Mouse (Mus musculus) MEL (cell line): Measurements from ENCODE around the gene Tmed10. TPM values are rescaled to one million over a fixed set of nuclear protein-coding genes. Genes with fewer than 3 reads are reported as not detected.

Experiments used
- DNase-seq: peaks from one replicate; pipeline ENCODE4 v3.0.0; 2011; ENCODE audit warnings: low read depth, low spot score
- H3K27ac ChIP-seq: 2 replicates; pipeline ENCODE4 v1.5.1; 2012; ENCODE audit warnings: low read depth, mild to moderate bottlenecking, control low read depth, low read length, moderate library complexity; ENCODE audit not compliant: control insufficient read depth
- H3K27me3 ChIP-seq, 2 experiments: fragments of 150-350 bp in 1 of 2; sonication (generic) in 1 of 2; 2 replicates each; pipeline ENCODE4 v1.6.1; 2012; ENCODE audit warnings: low read length in 2 of 2, mild to moderate bottlenecking in 2 of 2, improper control_type of control experiment in 1 of 2, moderate library complexity in 1 of 2; ENCODE audit not compliant: insufficient read depth in 2 of 2, control insufficient read depth in 1 of 2
- H3K36me3 ChIP-seq, 2 experiments: 2 replicates each; pipeline ENCODE4 v1.6.1; 2012 to 2014; ENCODE audit warnings: low read length in 2 of 2, improper control_type of control experiment in 1 of 2, inconsistent platforms in 1 of 2, mild to moderate bottlenecking in 1 of 2; ENCODE audit not compliant: insufficient read depth in 2 of 2, control insufficient read depth in 1 of 2
- H3K4me1 ChIP-seq, 2 experiments: fragments of 150-350 bp in 1 of 2; sonication (generic) in 1 of 2; 2 replicates each; pipeline ENCODE4 v1.6.1; 2012; ENCODE audit warnings: low read length in 2 of 2, improper control_type of control experiment in 1 of 2, mild to moderate bottlenecking in 1 of 2; ENCODE audit not compliant: insufficient read depth in 2 of 2, control insufficient read depth in 1 of 2
- H3K4me3 ChIP-seq, 2 experiments: fragments of 150-350 bp in 1 of 2; sonication (generic) in 1 of 2; 2 replicates each; pipeline ENCODE4 v1.5.1; 2012; ENCODE audit warnings: low read depth in 2 of 2, low read length in 2 of 2, mild to moderate bottlenecking in 2 of 2, moderate library complexity in 2 of 2, control low read depth in 1 of 2, improper control_type of control experiment in 1 of 2; ENCODE audit not compliant: control insufficient read depth in 1 of 2, insufficient read depth in 1 of 2
- H3K79me2 ChIP-seq: 2 replicates; pipeline ENCODE4 v1.6.1; 2012; ENCODE audit warnings: mild to moderate bottlenecking, low read length, moderate library complexity; ENCODE audit not compliant: control insufficient read depth, poor library complexity, insufficient read depth
- H3K9ac ChIP-seq: 2 replicates; pipeline ENCODE4 v1.6.1; 2012; ENCODE audit warnings: low read depth, mild to moderate bottlenecking, control low read depth, low read length, moderate library complexity; ENCODE audit not compliant: control insufficient read depth, poor library complexity, severe bottlenecking
- H3K9me3 ChIP-seq: fragments of 150-350 bp; sonication (generic); replicated peaks from 2 replicates; pipeline ENCODE4 v1.6.1; 2012; ENCODE audit warnings: mild to moderate bottlenecking, low read length, improper control_type of control experiment, moderate library complexity; ENCODE audit not compliant: insufficient read depth
- BHLHE40 ChIP-seq: IDR thresholded peaks from 2 replicates; pipeline ENCODE4 v1.6.1; 2012; ENCODE audit warnings: low read depth, mild to moderate bottlenecking, inconsistent platforms, low read length, improper control_type of control experiment, borderline replicate concordance
- CHD1 ChIP-seq: IDR thresholded peaks from 2 replicates; pipeline ENCODE4 v1.6.1; 2012; ENCODE audit warnings: low read depth, mild to moderate bottlenecking, inconsistent platforms, low read length, improper control_type of control experiment
- CHD2 ChIP-seq: IDR thresholded peaks from 2 replicates; pipeline ENCODE4 v1.6.1; 2011; ENCODE audit warnings: low read length, improper control_type of control experiment
- CTCF ChIP-seq, 3 experiments: IDR thresholded peaks in 2 of 3; conservative IDR thresholded peaks in 1 of 3; 2 replicates each; pipeline ENCODE4 v1.5.1; 2011 to 2012; ENCODE audit warnings: low read length in 3 of 3, low read depth in 2 of 3, mild to moderate bottlenecking in 2 of 3, improper control_type of control experiment in 1 of 3, inconsistent platforms in 1 of 3, mixed read lengths in 1 of 3, moderate library complexity in 1 of 3; ENCODE audit not compliant: control insufficient read depth in 1 of 3, insufficient read depth in 1 of 3, poor library complexity in 1 of 3, severe bottlenecking in 1 of 3
- E2F4 ChIP-seq: IDR thresholded peaks from 2 replicates; pipeline ENCODE4 v1.6.1; 2011; ENCODE audit warnings: low read depth, low read length, improper control_type of control experiment, borderline replicate concordance
- EP300 ChIP-seq, 2 experiments: IDR thresholded peaks; 2 replicates each; pipeline ENCODE4 v1.6.1; 2011; ENCODE audit warnings: improper control_type of control experiment in 2 of 2, low read length in 2 of 2, low read depth in 1 of 2, mild to moderate bottlenecking in 1 of 2
- ETS1 ChIP-seq: IDR thresholded peaks from 2 replicates; pipeline ENCODE4 v1.6.1; 2012; ENCODE audit warnings: low read depth, mild to moderate bottlenecking, inconsistent platforms, low read length, improper control_type of control experiment, moderate library complexity
- GABPA ChIP-seq: IDR thresholded peaks from 2 replicates; pipeline ENCODE4 v1.6.1; 2012; ENCODE audit warnings: low read depth, mild to moderate bottlenecking, inconsistent platforms, low read length, improper control_type of control experiment, moderate library complexity
- JUND ChIP-seq: IDR thresholded peaks from 2 replicates; pipeline ENCODE4 v1.6.1; 2011; ENCODE audit warnings: low read depth, mild to moderate bottlenecking, improper control_type of control experiment, low read length
- KAT2A ChIP-seq: conservative IDR thresholded peaks from 2 replicates; pipeline ENCODE4 v1.6.1; 2012; ENCODE audit warnings: low read depth, low read length, improper control_type of control experiment, inconsistent platforms
- MAFK ChIP-seq: IDR thresholded peaks from 2 replicates; pipeline ENCODE4 v1.6.1; 2011; ENCODE audit warnings: low read depth, mild to moderate bottlenecking, low read length, improper control_type of control experiment, borderline replicate concordance
- MAZ ChIP-seq: IDR thresholded peaks from 2 replicates; pipeline ENCODE4 v1.6.1; 2012; ENCODE audit warnings: low read depth, mild to moderate bottlenecking, inconsistent platforms, low read length, improper control_type of control experiment
- MXI1 ChIP-seq: IDR thresholded peaks from 2 replicates; pipeline ENCODE4 v1.6.1; 2011; ENCODE audit warnings: mild to moderate bottlenecking, low read depth, low read length, improper control_type of control experiment
- MYC ChIP-seq: IDR thresholded peaks from 2 replicates; pipeline ENCODE4 v1.6.1; 2011; ENCODE audit warnings: low read depth, mild to moderate bottlenecking, low read length, improper control_type of control experiment, moderate library complexity
- NELFE ChIP-seq: IDR thresholded peaks from 2 replicates; pipeline ENCODE4 v1.6.1; 2011; ENCODE audit warnings: low read depth, low read length, improper control_type of control experiment
- NRF1 ChIP-seq: IDR thresholded peaks from 2 replicates; pipeline ENCODE4 v1.6.1; 2014; ENCODE audit warnings: low read depth, mild to moderate bottlenecking, inconsistent platforms, low read length, improper control_type of control experiment, moderate library complexity; ENCODE audit not compliant: poor library complexity, insufficient read depth, severe bottlenecking
- POLR2AphosphoS2 ChIP-seq: IDR thresholded peaks from 2 replicates; pipeline ENCODE4 v1.6.1; 2011; ENCODE audit warnings: low read length, improper control_type of control experiment
- RAD21 ChIP-seq: IDR thresholded peaks from 2 replicates; pipeline ENCODE4 v1.6.1; 2011; ENCODE audit warnings: mild to moderate bottlenecking, low read depth, low read length, improper control_type of control experiment
- SMC3 ChIP-seq: IDR thresholded peaks from 2 replicates; pipeline ENCODE4 v1.6.1; 2011; ENCODE audit warnings: low read depth, low read length, improper control_type of control experiment
- TAL1 ChIP-seq: IDR thresholded peaks from 2 replicates; pipeline ENCODE4 v1.6.1; 2012; ENCODE audit warnings: mild to moderate bottlenecking, inconsistent platforms, low read length, moderate library complexity, mixed read lengths
- TBP ChIP-seq: IDR thresholded peaks from 2 replicates; pipeline ENCODE4 v1.8.0; 2011; ENCODE audit warnings: low read depth, low read length, improper control_type of control experiment
- UBTF ChIP-seq: IDR thresholded peaks from 2 replicates; pipeline ENCODE4 v1.6.1; 2012; ENCODE audit warnings: low read depth, mild to moderate bottlenecking, inconsistent platforms, low read length, improper control_type of control experiment, moderate library complexity, borderline replicate concordance; ENCODE audit not compliant: insufficient read depth
- USF1 ChIP-seq: IDR thresholded peaks from 2 replicates; pipeline ENCODE4 v1.6.1; 2014; ENCODE audit warnings: low read depth, mild to moderate bottlenecking, inconsistent platforms, low read length, improper control_type of control experiment, moderate library complexity
- USF2 ChIP-seq, 2 experiments: IDR thresholded peaks; 2 replicates each; pipeline ENCODE4 v1.6.1; 2011 to 2012; ENCODE audit warnings: improper control_type of control experiment in 2 of 2, low read length in 2 of 2, borderline replicate concordance in 1 of 2, inconsistent platforms in 1 of 2, low read depth in 1 of 2, mild to moderate bottlenecking in 1 of 2; ENCODE audit not compliant: insufficient read depth in 1 of 2
- ZNF384 ChIP-seq: IDR thresholded peaks from 2 replicates; pipeline ENCODE4 v1.6.1; 2012; ENCODE audit warnings: low read depth, mild to moderate bottlenecking, inconsistent platforms, low read length, improper control_type of control experiment
- polyA plus RNA-seq, 2 experiments: library from polyadenylated mRNA; stranded (reverse) in 1 of 2; unstranded in 1 of 2; fragments of >175 nt in 1 of 2; fragments of >200 nt in 1 of 2; gene quantifications; 2 replicates each; pipeline versions ENCODE4 v1.2.1 to v1.2.4; 2012; ENCODE audit warnings: low replicate concordance in 2 of 2, low read depth in 1 of 2; ENCODE audit not compliant: insufficient read length in 2 of 2, insufficient read depth in 1 of 2, missing spikeins in 1 of 2
- total RNA-seq: library from RNA; depleted of rRNA; stranded (reverse); fragments of 300-350 nt; gene quantifications from 2 replicates; pipeline ENCODE4 v1.2.3, GENCODE M21; 2012

The Tmed10 gene
- total and polyA plus RNA-seq, 3 experiments, result 45.7 to 229 (median 60.2) TPM

DNA sequence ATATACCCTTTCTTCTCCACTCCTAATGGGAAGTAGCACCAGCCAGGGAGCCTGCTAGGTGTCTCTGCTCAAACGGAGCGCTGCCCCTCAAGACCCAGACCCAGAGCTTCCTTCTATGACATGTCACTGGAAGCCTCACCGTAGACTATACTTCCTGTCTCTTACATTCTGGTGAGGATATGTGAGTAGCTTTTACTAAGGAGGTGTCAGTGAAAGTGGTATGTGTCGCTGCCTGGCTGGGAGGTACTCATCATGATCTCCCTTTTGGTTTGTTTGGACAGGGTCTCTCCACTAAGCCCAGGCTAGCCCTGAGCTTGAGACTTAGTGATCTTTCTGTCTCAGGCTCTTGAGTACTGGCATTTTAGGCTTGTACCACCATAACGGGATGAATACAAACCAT, 41.7 kb upstream of the Tmed10 start:
- Histone ChIP-seq H3K9me3 (no peaks in the 10 kb centered on the region), H3K4me3 (no peak overlapping the region), H3K79me2 (no peaks in the 10 kb centered on the region), H3K9ac (no peak overlapping the region), H3K27me3 (peaks cover 3 to 6% of the 10 kb centered on the region in 2 experiments; a peak in 3 of 4 replicates), H3K36me3 (no peaks in the 10 kb centered on the region), H3K27ac (no peak overlapping the region), H3K4me1 (no peaks in the 10 kb centered on the region)
- TF ChIP-seq TBP, result no peak
- TF ChIP-seq ZNF384, result no peak
- TF ChIP-seq USF2 (IDR thresholded peaks at IDR 0.05; ENCODE audit: borderline replicate concordance in 1 of 2, insufficient read depth in 1 of 2, low read depth in 1 of 2, low read length in 2 of 2), result no peak
- no peak for TF ChIP-seq KAT2A
- TF ChIP-seq CHD1, result no peak
- no peak for TF ChIP-seq MAZ
- no peak for TF ChIP-seq BHLHE40
- TF ChIP-seq POLR2AphosphoS2, result no peak
- TF ChIP-seq E2F4, result no peak
- no peak for TF ChIP-seq ETS1
- no peak for TF ChIP-seq GABPA
- no peak for TF ChIP-seq JUND
- TF ChIP-seq UBTF, result no peak
- no peak for TF ChIP-seq EP300 (IDR thresholded peaks at IDR 0.05; ENCODE audit: low read depth in 1 of 2, low read length in 2 of 2)
- TF ChIP-seq TAL1, result no peak
- TF ChIP-seq MXI1, result no peak
- no peak for TF ChIP-seq USF1
- no peak for TF ChIP-seq MAFK
- DNase-seq, result no peak

GRCm38 (mm10) chr12:85415876-85416275, 41.2 kb upstream of the Tmed10 start:
- no peak overlapping the region for H3K9ac ChIP-seq
- no peaks in the 10 kb centered on the region for H3K36me3 ChIP-seq
- no peak for DNase-seq
- no peaks in the 10 kb centered on the region for H3K79me2 ChIP-seq
- no peaks in the 10 kb centered on the region for H3K4me1 ChIP-seq
- peaks cover 3 to 6% of the 10 kb centered on the region in 2 experiments; a peak in 3 of 4 replicates for H3K27me3 ChIP-seq
- H3K27ac ChIP-seq, result no peak overlapping the region
- H3K9me3 ChIP-seq, result no peaks in the 10 kb centered on the region
- TF ChIP-seq RAD21 (no peak), CHD2 (no peak), TAL1 (no peak), NRF1 (no peak), POLR2AphosphoS2 (no peak), CTCF (IDR thresholded peaks at IDR 0.05 in 2 of 3, conservative IDR thresholded peaks at IDR 0.05 in 1 of 3; ENCODE audit: control insufficient read depth in 1 of 3, insufficient read depth in 1 of 3, low read depth in 2 of 3, low read length in 3 of 3, poor library complexity in 1 of 3, severe bottlenecking in 1 of 3) (no peak), MYC (no peak), NELFE (no peak), SMC3 (no peak)
- H3K4me3 ChIP-seq, result no peak overlapping the region
